12 mouse cellular contexts compared by ENCODE assay signal in the genomic region with DNA sequence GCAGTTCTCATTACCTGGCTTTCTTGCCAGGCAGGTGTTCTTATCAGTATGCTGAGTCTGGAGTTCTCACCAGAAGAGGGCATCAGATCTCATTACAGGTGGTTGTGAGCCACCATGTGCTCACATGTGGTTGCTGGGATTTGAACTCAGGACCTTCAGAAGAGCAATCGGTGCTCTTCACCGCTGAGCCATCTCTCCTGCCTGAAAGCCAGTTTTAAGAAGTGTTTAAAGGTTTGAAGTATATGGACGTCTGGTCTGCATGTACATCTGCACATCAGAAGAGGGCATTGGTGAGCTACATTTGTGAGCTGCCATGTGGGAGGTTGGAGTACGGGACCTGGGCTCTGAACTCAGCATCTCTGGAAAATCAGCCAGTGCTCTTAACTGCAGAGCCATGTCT. TPM values are rescaled to one million over a fixed set of nuclear protein-coding genes. Genes with fewer than 3 reads are reported as not detected.
DNase-seq lines count a peak whose midpoint lies in the region; ATAC-seq and TF ChIP-seq lines count a peak whose summit lies in the region.
"Had no signal": no experiment of that assay in that cellular context is flagged by ENCODE, and none has a peak within 500 bp of the region (broad histone marks: within the 10 kb centered on the region; RNA-seq: fewer than 3 reads in every experiment).

No protein-coding gene starts in this region.

- TF ChIP-seq RAD21 in CH12.LX (IDR thresholded peaks at IDR 0.05; ENCODE audit: low read depth, low read length): peak; percentile 40

- peaks cover 27% of the 10 kb centered on the region for H3K4me1 ChIP-seq in liver, postnatal 0 days (ENCODE audit: insufficient read depth)
- peaks cover 8 to 18% of the 10 kb centered on the region in 2 experiments; a peak in 3 of 4 replicates for H3K4me1 ChIP-seq in CH12.LX (ENCODE audit: control insufficient read depth in 1 of 2, insufficient read depth in 2 of 2)
- H3K4me1 ChIP-seq in intestine, postnatal 0 days (replicated peaks; ENCODE audit: control insufficient read depth, insufficient read depth, low read length): peaks cover 2% of the 10 kb centered on the region; the same call in 1 of the 2 replicates

- WGBS in liver, postnatal 0 days (ENCODE audit: insufficient replicate concordance): 56% methylated on average over 4 of the region's 4 CpGs
- WGBS in intestine, postnatal 0 days: 64% methylated on average over 4 of the region's 4 CpGs

- dilution Hi-C loops in CH12.LX (cut with MboI; ENCODE audit: extremely low pct_ligation_motif_present, extremely low pct_unique_long_range_greater_than_20kb, low sequenced_read_pairs): no loop called here

- no peak overlapping the region for H3K9ac ChIP-seq in liver, postnatal 0 days (replicated peaks)
- H3K9ac ChIP-seq in CH12.LX (ENCODE audit: insufficient read depth, low read depth): no peak overlapping the region
- H3K9ac ChIP-seq in intestine, postnatal 0 days (ENCODE audit: low read depth, low read length): 0 out of 2 replicates have a peak overlapping the region, but pooled peaks have one; percentile 3

- no peaks in the 10 kb centered on the region for H3K36me3 ChIP-seq in liver, postnatal 0 days (replicated peaks; ENCODE audit: insufficient read depth, low read length)
- no peaks in the 10 kb centered on the region for H3K36me3 ChIP-seq in CH12.LX (replicated peaks in 1 of 2; ENCODE audit: control insufficient read depth in 1 of 2, insufficient read depth in 1 of 2, low read length in 1 of 2)
- no peaks in the 10 kb centered on the region for H3K36me3 ChIP-seq in intestine, postnatal 0 days (ENCODE audit: control insufficient read depth, insufficient read depth)
- H3K36me3 ChIP-seq: hindbrain, embryonic 10.5 days had no signal

- DNase-seq in gastrocnemius, adult 2 months: no peak
- DNase-seq in gastrocnemius, postnatal 36 days: no peak
- DNase-seq in liver, postnatal 0 days: no peak
- DNase-seq in liver (no peak), CH12.LX (ENCODE audit: extremely low read depth) (no peak)
- no peak for DNase-seq in heart, postnatal 4 days
- DNase-seq: cerebellum, adult 11 months; kidney, postnatal 10 days; midbrain, embryonic 14.5 days; right cerebral cortex, postnatal 4 days had no signal

- H3K9me3 ChIP-seq in liver, postnatal 0 days (ENCODE audit: low read length): no peaks in the 10 kb centered on the region
- no peaks in the 10 kb centered on the region for H3K9me3 ChIP-seq in CH12.LX (replicated peaks; ENCODE audit: low read length)
- H3K9me3 ChIP-seq in intestine, postnatal 0 days (ENCODE audit: control insufficient read depth): no peaks in the 10 kb centered on the region
- H3K9me3 ChIP-seq: hindbrain, embryonic 10.5 days had no signal

- intact Hi-C loops in gastrocnemius, adult 2 months (cut with DNase I): loop anchor here (5.0 kb wide), 2 partner anchors 66 to 161 kb away; partner anchors contain the start of gene Vapa
- intact Hi-C loops in gastrocnemius, postnatal 36 days (cut with DNase I): loop anchor here (5.0 kb wide), 1 partner anchor 61 kb away; no protein-coding TSS in a partner anchor

- peak; percentile 7; the same call in 1 of the 2 replicates for ATAC-seq in liver, postnatal 0 days
- ATAC-seq in intestine, postnatal 0 days: no peak

- TF ChIP-seq POLR2A in CH12.LX (IDR thresholded peaks at IDR 0.05; ENCODE audit: low read depth, low read length): no peak

- peaks cover 18% of the 10 kb centered on the region for H3K27me3 ChIP-seq in liver, postnatal 0 days (ENCODE audit: insufficient read depth, low read length)
- H3K27me3 ChIP-seq in CH12.LX (replicated peaks): no peaks in the 10 kb centered on the region
- H3K27me3 ChIP-seq in intestine, postnatal 0 days (replicated peaks; ENCODE audit: control insufficient read depth, insufficient read depth, low read length): no peaks in the 10 kb centered on the region

- no peak for TF ChIP-seq EP300 in liver, postnatal 0 days (IDR thresholded peaks at IDR 0.05; ENCODE audit: low read depth)
- TF ChIP-seq EP300 in CH12.LX (IDR thresholded peaks at IDR 0.05; ENCODE audit: low read length): no peak

- no peak overlapping the region for H3K27ac ChIP-seq in gastrocnemius, adult 2 months
- no peak overlapping the region for H3K27ac ChIP-seq in liver, postnatal 0 days (ENCODE audit: low read depth)
- no peak overlapping the region for H3K27ac ChIP-seq in CH12.LX (ENCODE audit: insufficient read depth, low read depth)
- peak overlapping the region; percentile 89 for H3K27ac ChIP-seq in intestine, postnatal 0 days (ENCODE audit: low read depth, low read length)

- in situ Hi-C loops in CH12.LX (cut with MboI; ENCODE audit: low pct_ligation_motif_present, low pct_unique_long_range_greater_than_20kb, low sequenced_read_pairs): no loop called here

- H3K4me3 ChIP-seq in gastrocnemius, adult 2 months: no peak overlapping the region
- H3K4me3 ChIP-seq in liver, postnatal 0 days (ENCODE audit: low read depth, low read length): no peak overlapping the region
- no peak overlapping the region for H3K4me3 ChIP-seq in CH12.LX (replicated peaks in 1 of 3; ENCODE audit: low read depth in 2 of 3, low read length in 2 of 3, poor library complexity in 1 of 3)
- H3K4me3 ChIP-seq in intestine, postnatal 0 days (ENCODE audit: low read depth, low read length): no peak overlapping the region

- no peaks in the 10 kb centered on the region for H3K79me2 ChIP-seq in CH12.LX (replicated peaks; ENCODE audit: control insufficient read depth, extremely low read depth, insufficient read depth, poor library complexity, severe bottlenecking)

- H3K4me2 ChIP-seq in liver, postnatal 0 days (ENCODE audit: low read depth, low read length): no peak overlapping the region
- no peak overlapping the region for H3K4me2 ChIP-seq in CH12.LX (ENCODE audit: insufficient read depth, low read depth, poor library complexity, severe bottlenecking)
- 0 out of 2 replicates have a peak overlapping the region, but pooled peaks have one; percentile 0 for H3K4me2 ChIP-seq in intestine, postnatal 0 days (replicated peaks; ENCODE audit: low read depth)

- TF ChIP-seq CTCF in gastrocnemius, adult 2 months (IDR thresholded peaks at IDR 0.05): peak; percentile 50
- peak; percentile 29 for TF ChIP-seq CTCF in liver, postnatal 0 days (IDR thresholded peaks at IDR 0.05; ENCODE audit: low read depth)
- peak in 1 of 2 experiments; percentile 54; a peak in 2 of 4 replicates for TF ChIP-seq CTCF in CH12.LX (conservative IDR thresholded peaks at IDR 0.05 in 1 of 2, IDR thresholded peaks at IDR 0.05 in 1 of 2; ENCODE audit: low read depth in 2 of 2, low read length in 2 of 2)
- peak; percentile 67 for TF ChIP-seq CTCF in intestine, postnatal 0 days (IDR thresholded peaks at IDR 0.05; ENCODE audit: low read depth)

TF ChIP-seq in CH12.LX, 34 proteins besides CTCF, POLR2A, EP300 and RAD21:
- TF ChIP-seq MAFK (IDR thresholded peaks at IDR 0.05; ENCODE audit: insufficient replicate concordance, low read length): no peak
- TF ChIP-seq MEF2A (IDR thresholded peaks at IDR 0.05; ENCODE audit: borderline replicate concordance, low read depth, low read length): no peak
- no peak for TF ChIP-seq ZNF384 (IDR thresholded peaks at IDR 0.05; ENCODE audit: low read depth, low read length)
- TF ChIP-seq POLR2AphosphoS2 (IDR thresholded peaks at IDR 0.05; ENCODE audit: low read depth, low read length): no peak
- TF ChIP-seq ELF1 (IDR thresholded peaks at IDR 0.05; ENCODE audit: low read depth, low read length): no peak
- TF ChIP-seq HCFC1 (IDR thresholded peaks at IDR 0.05; ENCODE audit: low read depth, low read length): no peak
- TF ChIP-seq IRF4 (IDR thresholded peaks at IDR 0.05; ENCODE audit: low read depth, low read length): no peak
- TF ChIP-seq ETS1 (conservative IDR thresholded peaks at IDR 0.05; ENCODE audit: low read depth, low read length): no peak
- TF ChIP-seq JUND (conservative IDR thresholded peaks at IDR 0.05; ENCODE audit: low read depth, low read length): no peak
- TF ChIP-seq MAX (IDR thresholded peaks at IDR 0.05; ENCODE audit: low read length): 0 out of 2 replicates have a peak, but pooled peaks have one; percentile 47
- peak; percentile 56; the same call in 1 of the 2 replicates for TF ChIP-seq MYC (IDR thresholded peaks at IDR 0.05; ENCODE audit: low read depth, low read length)
- no peak for TF ChIP-seq ZKSCAN1 (IDR thresholded peaks at IDR 0.05; ENCODE audit: borderline replicate concordance, low read depth, low read length)
- no peak for TF ChIP-seq USF1 (IDR thresholded peaks at IDR 0.05; ENCODE audit: low read depth, low read length)
- no peak for TF ChIP-seq ZMIZ1 (IDR thresholded peaks at IDR 0.05; ENCODE audit: low read depth, low read length)
- no peak for TF ChIP-seq JUN (IDR thresholded peaks at IDR 0.05; ENCODE audit: insufficient read depth, low read depth, low read length)
- TF ChIP-seq ZC3H11A (IDR thresholded peaks at IDR 0.05; ENCODE audit: low read depth, low read length): no peak
- no peak for TF ChIP-seq TCF12 (IDR thresholded peaks at IDR 0.05; ENCODE audit: low read depth, low read length)
- TF ChIP-seq SMC3 (IDR thresholded peaks at IDR 0.05; ENCODE audit: low read depth, low read length): peak; percentile 15
- TF ChIP-seq RCOR1 (conservative IDR thresholded peaks at IDR 0.05; ENCODE audit: low read depth, low read length): no peak
- TF ChIP-seq BHLHE40 (IDR thresholded peaks at IDR 0.05; ENCODE audit: low read depth, low read length): 0 out of 2 replicates have a peak, but pooled peaks have one; percentile 10
- no peak for TF ChIP-seq UBTF (IDR thresholded peaks at IDR 0.05; ENCODE audit: low read depth, low read length)

RNA-seq across cellular contexts. Expression of gene Rab31, which starts 1.1 kb away (rescaled TPM):
- total RNA-seq in gastrocnemius, adult 2 months (2021): 1 to 10 TPM; 3.4 to 7.4 TPM
- total RNA-seq in gastrocnemius, postnatal 36 days (2021): 1 to 10 TPM; 4.7 to 5.5 TPM
- polyA plus RNA-seq in liver, postnatal 0 days (2015; fragmentation: Nextera tagmentation; extraction: Ambion mirVana): 6.5 and 7.2 TPM in 2 replicates
- 2.8 and 3.2 TPM in 2 replicates for total RNA-seq in CH12.LX (2012; rRNA removed)
- total RNA-seq in CH12.LX (2014; rRNA removed): 0.82 and 1.2 TPM in 2 replicates
- 0.48 and 0.79 TPM in 2 replicates for polyA plus RNA-seq in CH12.LX (2012; ENCODE audit: insufficient read length, low read depth)
- polyA plus RNA-seq in intestine, postnatal 0 days (2015; fragmentation: Nextera tagmentation; extraction: Ambion mirVana): 28.0 and 30.5 TPM in 2 replicates
- 10 to 100 TPM; 39.7 to 42.5 TPM for total RNA-seq in heart, postnatal 4 days (2021)

RNA-seq across cellular contexts. Expression of gene Ppp4r1, which starts 8.8 kb away (rescaled TPM):
- total RNA-seq in gastrocnemius, adult 2 months (2021): 10 to 100 TPM; 24.8 to 30.3 TPM
- 10 to 100 TPM; 23.8 to 28.5 TPM for total RNA-seq in gastrocnemius, postnatal 36 days (2021)
- 8.0 TPM in 2 replicates for polyA plus RNA-seq in liver, postnatal 0 days (2015; fragmentation: Nextera tagmentation; extraction: Ambion mirVana)
- 11.2 and 13.6 TPM in 2 replicates for total RNA-seq in CH12.LX (2012; rRNA removed)
- 12.9 and 13.0 TPM in 2 replicates for total RNA-seq in CH12.LX (2014; rRNA removed)
- 17.1 and 21.7 TPM in 2 replicates for polyA plus RNA-seq in CH12.LX (2012; ENCODE audit: insufficient read length, low read depth)
- polyA plus RNA-seq in intestine, postnatal 0 days (2015; fragmentation: Nextera tagmentation; extraction: Ambion mirVana): 28.7 and 30.0 TPM in 2 replicates
- 10 to 100 TPM; 79.8 to 83.0 TPM for total RNA-seq in heart, postnatal 4 days (2021)

Comparison
In these comparisons a context has a peak if more than half of its experiments do, and no peak if none do; other contexts are left out.
1. RNA of gene Rab31, which starts 1.1 kb away (total RNA-seq): 39.7 to 42.5 TPM in heart, postnatal 4 days; 3.4 to 7.4 TPM in gastrocnemius, adult 2 months, 4.7 to 5.5 TPM in gastrocnemius, postnatal 36 days and 0.82 to 3.2 TPM in CH12.LX; every median in the first group is over 4 times any median in the second.